Mouse (Mus musculus) testis, adult 2 months (tissue): ENCODE data around the gene Gucy2g.

ENCODE experiments used
- CTCF ChIP-seq: fragments of 200-500 bp; IDR thresholded peaks from 2 replicates; pipeline ENCODE4 v1.5.1; 2012; ENCODE audit warnings: low read depth, mild to moderate bottlenecking, inconsistent platforms, low read length, moderate library complexity; ENCODE audit not compliant: control insufficient read depth, insufficient read depth, insufficient replicate concordance
- POLR2A ChIP-seq: fragments of 200-500 bp; IDR thresholded peaks from 2 replicates; pipeline ENCODE4 v1.6.1; 2012; ENCODE audit warnings: low read depth, mild to moderate bottlenecking, inconsistent platforms, low read length, moderate library complexity; ENCODE audit not compliant: control insufficient read depth

GRCm38 (mm10) chr19:55268150-55268549, 27.1 kb upstream of the Gucy2g start:
- TF ChIP-seq CTCF: no peak
- no peak for TF ChIP-seq POLR2A
